8 mouse cellular contexts compared by ENCODE assay signal in genomic region chr9:101033761-101034447, GRCm38 (mm10). TPM values are rescaled to one million over a fixed set of nuclear protein-coding genes. Genes with fewer than 3 reads are reported as not detected.
A peak's percentile ranks its signal among the peaks of the same experiment; 100 is the strongest.
DNase-seq lines count a peak whose midpoint lies in the region; ATAC-seq and TF ChIP-seq lines count a peak whose summit lies in the region.

No protein-coding gene starts in this region.

- H3K4me2 ChIP-seq in lung, embryonic 14.5 days: peak overlapping the region; percentile 55
- peak overlapping the region; percentile 63 for H3K4me2 ChIP-seq in heart, embryonic 15.5 days
- peak overlapping the region; percentile 88 for H3K4me2 ChIP-seq in liver, postnatal 0 days (ENCODE audit: low read depth, low read length)

- H3K9ac ChIP-seq in lung, embryonic 14.5 days: peak overlapping the region; percentile 69
- H3K9ac ChIP-seq in heart, embryonic 15.5 days: peak overlapping the region; percentile 68
- H3K9ac ChIP-seq in liver, postnatal 0 days (replicated peaks): peak overlapping the region; percentile 79

- no peaks in the 10 kb centered on the region for H3K27me3 ChIP-seq in lung, embryonic 14.5 days (ENCODE audit: insufficient read depth, low read length)
- no peaks in the 10 kb centered on the region for H3K27me3 ChIP-seq in heart, embryonic 15.5 days
- H3K27me3 ChIP-seq in liver, postnatal 0 days (ENCODE audit: insufficient read depth, low read length): no peaks in the 10 kb centered on the region

- peak overlapping the region; percentile 97 for H3K27ac ChIP-seq in lung, embryonic 14.5 days (ENCODE audit: low read depth)
- H3K27ac ChIP-seq in heart, embryonic 15.5 days: peak overlapping the region; percentile 95
- H3K27ac ChIP-seq in liver, postnatal 0 days (ENCODE audit: low read depth): peak overlapping the region; percentile 96

- no peak for DNase-seq in lung, embryonic 14.5 days
- DNase-seq in lung, postnatal 25 days (ENCODE audit: low spot score): no peak
- DNase-seq in cerebellum, postnatal 25 days: peak; percentile 10 to 19
- no peak for DNase-seq in liver, postnatal 0 days
- no peak for DNase-seq in urinary bladder, postnatal 10 days (ENCODE audit: low spot score)
- DNase-seq in testis, postnatal 14 days (ENCODE audit: low spot score): no peak

- H3K4me1 ChIP-seq in lung, embryonic 14.5 days (ENCODE audit: insufficient read depth): peaks cover 3% of the 10 kb centered on the region; the same call in 1 of the 2 replicates
- peaks cover 4% of the 10 kb centered on the region for H3K4me1 ChIP-seq in heart, embryonic 15.5 days (replicated peaks)
- peaks cover 28% of the 10 kb centered on the region for H3K4me1 ChIP-seq in liver, postnatal 0 days (ENCODE audit: insufficient read depth)

- no peak for ATAC-seq in lung, embryonic 14.5 days (ENCODE audit: insufficient read depth)
- no peak for ATAC-seq in heart, embryonic 15.5 days (replicated peaks; ENCODE audit: insufficient number of reproducible peaks, insufficient read depth, low FRiP score, low read depth)
- no peak for ATAC-seq in liver, postnatal 0 days
- no peak for ATAC-seq in granulocyte monocyte progenitor cell, adult 5-6 weeks (replicated peaks; ENCODE audit: poor library complexity, severe bottlenecking)

- H3K36me3 ChIP-seq in lung, embryonic 14.5 days (ENCODE audit: insufficient read depth): 0 out of 2 replicates have a peak, but pooled peaks cover 6% of the 10 kb centered on the region
- peaks cover 4% of the 10 kb centered on the region for H3K36me3 ChIP-seq in heart, embryonic 15.5 days
- peaks cover 4% of the 10 kb centered on the region; the same call in 1 of the 2 replicates for H3K36me3 ChIP-seq in liver, postnatal 0 days (replicated peaks; ENCODE audit: insufficient read depth, low read length)

- peak overlapping the region; percentile 62 for H3K4me3 ChIP-seq in lung, embryonic 14.5 days (ENCODE audit: low read depth, low read length)
- H3K4me3 ChIP-seq in heart, embryonic 15.5 days: peak overlapping the region; percentile 65
- H3K4me3 ChIP-seq in liver, postnatal 0 days (ENCODE audit: low read depth, low read length): peak overlapping the region; percentile 64

- TF ChIP-seq EP300 in liver, postnatal 0 days (IDR thresholded peaks at IDR 0.05; ENCODE audit: low read depth): no peak

- no peaks in the 10 kb centered on the region for H3K9me3 ChIP-seq in lung, embryonic 14.5 days (ENCODE audit: low read depth, low read length)
- H3K9me3 ChIP-seq in heart, embryonic 15.5 days (replicated peaks): no peaks in the 10 kb centered on the region
- no peaks in the 10 kb centered on the region for H3K9me3 ChIP-seq in liver, postnatal 0 days (ENCODE audit: low read length)

- TF ChIP-seq CTCF in lung, embryonic 14.5 days (IDR thresholded peaks at IDR 0.05; ENCODE audit: low read depth): no peak
- no peak for TF ChIP-seq CTCF in liver, postnatal 0 days (IDR thresholded peaks at IDR 0.05; ENCODE audit: low read depth)

- 2% methylated on average over 14 of the region's 14 CpGs for WGBS in lung, embryonic 14.5 days
- WGBS in heart, embryonic 15.5 days: 4% methylated on average over 14 of the region's 14 CpGs
- WGBS in liver, postnatal 0 days (ENCODE audit: insufficient replicate concordance): 4% methylated on average over 14 of the region's 14 CpGs

RNA-seq across cellular contexts. Expression of gene Pccb, which starts 0.8 kb away (rescaled TPM):
- 22.3 and 22.4 TPM in 2 replicates for polyA plus RNA-seq in lung, embryonic 14.5 days (2014; fragmentation: Nextera tagmentation; extraction: Ambion mirVana)
- 22.3 and 23.0 TPM in 2 replicates for polyA plus RNA-seq in heart, embryonic 15.5 days (2015; fragmentation: Nextera tagmentation; extraction: Ambion mirVana)
- 14.2 and 15.6 TPM in 2 replicates for polyA plus RNA-seq in liver, postnatal 0 days (2015; fragmentation: Nextera tagmentation; extraction: Ambion mirVana)
- 17.9 and 18.7 TPM in 2 replicates for total RNA-seq in granulocyte monocyte progenitor cell, adult 5-6 weeks (2014; fragmentation: Nextera tagmentation)
- 15.6 and 21.4 TPM in 2 replicates for total RNA-seq in granulocyte monocyte progenitor cell, adult 5-6 weeks (2017)

RNA-seq across cellular contexts. Expression of gene Msl2, which starts 40.0 kb away (rescaled TPM):
- polyA plus RNA-seq in lung, embryonic 14.5 days (2014; fragmentation: Nextera tagmentation; extraction: Ambion mirVana): 7.4 and 8.4 TPM in 2 replicates
- 3.4 and 3.6 TPM in 2 replicates for polyA plus RNA-seq in heart, embryonic 15.5 days (2015; fragmentation: Nextera tagmentation; extraction: Ambion mirVana)
- 2.2 and 2.4 TPM in 2 replicates for polyA plus RNA-seq in liver, postnatal 0 days (2015; fragmentation: Nextera tagmentation; extraction: Ambion mirVana)
- total RNA-seq in granulocyte monocyte progenitor cell, adult 5-6 weeks (2014; fragmentation: Nextera tagmentation): 55.3 and 55.8 TPM in 2 replicates
- 38.0 and 47.4 TPM in 2 replicates for total RNA-seq in granulocyte monocyte progenitor cell, adult 5-6 weeks (2017)

Comparison
In these comparisons a context has a peak if more than half of its experiments do, and no peak if none do; other contexts are left out.
1. DNase-seq: peak in cerebellum, postnatal 25 days (2 of 2); none in lung, embryonic 14.5 days (single experiment), lung, postnatal 25 days (single experiment), liver, postnatal 0 days (single experiment), urinary bladder, postnatal 10 days (single experiment) and testis, postnatal 14 days (single experiment).
2. Peak in every context shown above with its lines, with median percentiles within 50 percentile points of each other: H3K27ac ChIP-seq, H3K4me2 ChIP-seq, H3K4me3 ChIP-seq and H3K9ac ChIP-seq.